Mouse (Mus musculus): ENCODE results near the gene Cmss1. TPM values are rescaled to one million over a fixed set of nuclear protein-coding genes. Genes with fewer than 3 reads are reported as not detected.

The Cmss1 gene
- total RNA-seq, 2 experiments from 2014 or later: 18.5 to 19.1 TPM

- intact Hi-C loops (cut with DNase I): no loop called here
- no peak for DNase-seq (ENCODE audit: low spot score in 2 of 2)
Measured at GRCm38 (mm10) chr16:57439206-57439605, 167.5 kb downstream of the Cmss1 start.

DNA sequence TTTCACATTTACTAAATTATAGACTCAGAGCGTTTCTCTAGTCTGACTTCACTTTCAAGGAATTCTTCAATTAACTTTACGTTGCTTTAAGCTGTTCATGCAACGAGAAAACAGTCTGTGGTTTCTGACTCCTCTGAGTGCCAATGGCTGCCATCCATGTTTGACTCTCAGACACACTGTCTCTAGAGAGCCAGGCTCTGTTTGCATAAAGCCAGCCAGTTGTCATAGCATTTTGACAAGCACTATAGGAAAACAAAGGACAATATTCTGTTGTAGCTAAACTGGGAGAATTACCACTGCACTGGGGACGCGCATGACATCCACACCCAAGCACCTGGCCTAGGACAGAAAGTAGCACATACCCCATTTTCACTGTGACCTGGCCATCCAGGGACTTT, 168.4 kb downstream of the Cmss1 start:
- DNase-seq (ENCODE audit: low spot score in 2 of 2): no peak
- intact Hi-C loops (cut with DNase I): no loop called here

DNA sequence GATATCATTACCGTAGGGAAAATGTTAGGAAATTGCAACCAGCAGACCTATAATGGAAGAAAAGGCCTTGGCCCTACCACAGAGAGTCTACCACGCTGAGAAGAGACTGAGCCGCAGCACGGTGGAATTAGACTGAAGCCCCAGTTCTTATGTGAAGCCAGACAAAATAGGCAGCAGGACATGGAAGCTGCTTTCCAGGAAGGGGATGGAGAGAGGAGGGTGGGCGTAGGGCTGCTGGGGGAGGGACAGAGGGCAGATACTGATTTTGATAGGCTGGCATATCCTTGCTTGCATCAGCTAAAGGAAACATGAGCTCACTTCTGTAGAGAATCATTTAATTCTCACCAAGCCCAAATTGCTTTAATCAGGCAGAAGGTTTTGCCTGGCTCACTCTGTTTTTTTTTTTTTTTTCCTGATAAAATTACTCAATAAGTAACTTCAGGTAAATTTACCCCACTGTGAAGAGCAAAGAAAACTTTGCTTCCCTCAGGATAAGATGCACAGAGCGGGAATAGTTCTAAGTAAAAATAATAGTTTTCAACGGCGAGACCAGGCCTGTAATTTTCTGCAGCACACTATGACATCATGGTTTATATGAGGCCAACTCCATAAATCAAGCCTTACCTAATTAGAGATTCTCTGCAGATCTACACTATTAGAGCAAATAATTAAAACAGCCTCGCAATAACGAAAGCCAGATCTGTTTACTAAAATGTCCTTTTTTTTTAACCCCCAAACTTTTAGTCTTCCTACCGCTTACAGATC, 169.0 kb downstream of the Cmss1 start:
- no peak for DNase-seq (ENCODE audit: low spot score in 2 of 2)
- intact Hi-C loops (cut with DNase I): no loop called here

DNA sequence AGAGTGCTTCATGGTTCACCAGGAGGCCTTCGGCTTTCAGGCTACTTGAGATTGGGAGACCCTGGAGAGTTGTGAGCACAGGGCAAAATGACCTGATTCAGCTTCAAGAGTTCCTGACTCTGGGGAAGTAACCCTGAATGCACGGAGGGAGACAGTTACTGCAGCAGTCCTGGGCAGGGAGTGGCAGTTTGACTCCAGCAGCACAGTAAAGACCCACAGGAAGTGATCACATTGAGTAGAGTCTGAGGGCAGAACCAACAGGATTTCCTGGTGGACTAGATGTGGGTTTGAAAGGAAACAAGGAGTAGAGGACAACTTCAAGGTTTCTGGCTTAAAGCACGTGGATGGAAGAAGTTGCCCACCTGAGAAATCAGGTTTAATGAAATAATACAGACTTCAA, 172.0 kb downstream of the Cmss1 start:
- intact Hi-C loops (cut with DNase I): no loop called here
- DNase-seq (ENCODE audit: low spot score in 2 of 2): no peak

- no peak for DNase-seq (ENCODE audit: low spot score in 2 of 2)
- intact Hi-C loops (cut with DNase I): no loop called here
Measured at GRCm38 (mm10) chr16:57433671-57434070, 173.0 kb downstream of the Cmss1 start.

DNA sequence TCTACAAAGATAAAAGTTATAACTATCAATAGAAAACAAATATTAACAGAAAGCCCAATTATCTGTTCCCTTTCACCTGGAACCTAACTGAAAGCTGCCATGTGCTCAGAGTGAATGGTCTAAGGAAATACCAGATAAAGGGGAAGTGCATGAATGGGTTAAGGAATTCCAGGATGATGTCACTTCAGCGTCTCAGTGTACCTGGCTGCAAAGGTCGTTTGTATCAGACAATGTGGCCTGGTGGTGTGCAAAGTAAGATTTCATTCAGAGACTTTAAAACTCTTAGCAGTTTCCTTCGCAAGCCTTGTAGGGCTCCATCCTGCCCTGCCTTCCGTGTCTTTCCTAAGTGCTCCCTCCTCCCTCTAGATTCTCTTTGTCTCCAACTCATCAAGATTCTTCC, 173.5 kb downstream of the Cmss1 start:
- intact Hi-C loops (cut with DNase I): no loop called here

DNA sequence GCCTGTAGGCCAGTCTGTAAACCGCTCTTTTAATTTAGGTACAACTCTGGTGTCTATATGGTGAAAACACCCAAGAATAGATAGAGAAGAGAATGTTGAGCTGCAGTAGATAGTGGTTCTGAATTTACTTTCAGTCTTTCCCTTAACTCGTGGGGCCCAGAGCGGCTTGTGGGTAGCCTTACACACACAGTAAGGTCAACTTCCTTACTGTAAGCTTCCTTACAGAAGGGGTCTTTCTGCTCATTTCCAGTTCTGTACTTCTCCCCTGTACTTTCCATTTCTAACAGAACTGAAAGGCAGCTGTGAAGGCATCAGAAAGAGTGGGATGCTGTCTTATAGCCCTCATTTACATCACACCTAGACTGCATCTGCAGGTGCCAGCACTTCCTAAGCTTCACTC, 175.4 kb downstream of the Cmss1 start:
- intact Hi-C loops (cut with DNase I): no loop called here

More for the DNA sequence above, 173.5 kb downstream of the Cmss1 start:
- no peak for DNase-seq (ENCODE audit: low spot score in 2 of 2)

GRCm38 (mm10) chr16:57428977-57429376, 177.7 kb downstream of the Cmss1 start:
- intact Hi-C loops (cut with DNase I): no loop called here
- no peak for DNase-seq (ENCODE audit: low spot score in 2 of 2)

More for the DNA sequence above, 175.4 kb downstream of the Cmss1 start:
- no peak for DNase-seq (ENCODE audit: low spot score in 2 of 2)

DNA sequence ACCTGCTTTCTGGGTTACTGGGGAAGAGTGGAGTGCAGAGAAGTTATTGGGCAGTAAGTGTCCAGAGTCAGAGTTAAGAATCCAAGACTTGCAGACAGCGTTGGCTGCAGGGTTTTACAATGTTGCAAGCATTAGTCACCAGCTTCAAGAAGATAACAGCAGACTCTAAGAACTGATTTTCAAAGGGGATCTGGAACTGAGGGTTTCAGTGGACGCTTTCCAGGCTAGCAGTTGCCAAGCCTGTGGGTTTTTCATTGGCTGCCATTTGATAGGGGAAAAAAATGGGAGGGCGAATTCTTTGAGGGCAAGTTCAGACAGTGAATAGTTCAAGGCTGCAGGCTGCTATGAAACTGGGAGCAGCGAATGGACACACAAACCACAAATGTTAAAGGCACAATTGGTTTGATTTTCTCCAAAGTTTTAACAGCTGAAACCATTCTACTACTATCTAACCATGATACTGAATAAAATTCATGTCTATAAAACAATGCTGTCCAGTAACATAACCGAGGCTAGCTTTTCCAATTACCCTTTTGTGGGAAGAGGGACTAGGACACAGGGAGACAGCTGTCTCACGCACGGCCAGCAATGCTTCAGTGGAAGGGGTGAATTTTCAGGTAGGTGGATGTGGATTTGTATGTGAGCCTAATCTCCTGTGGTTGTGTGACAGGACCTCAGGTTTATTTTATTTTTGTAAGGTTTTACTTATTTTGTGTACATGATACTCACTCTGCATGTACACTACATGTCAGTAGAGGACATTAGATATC, 179.0 kb downstream of the Cmss1 start:
- intact Hi-C loops (cut with DNase I): no loop called here
- no peak for DNase-seq (ENCODE audit: low spot score in 2 of 2)

- no peak for DNase-seq (ENCODE audit: low spot score in 2 of 2)
- intact Hi-C loops (cut with DNase I): no loop called here
Measured at GRCm38 (mm10) chr16:57426680-57427079, 180.0 kb downstream of the Cmss1 start.

DNA sequence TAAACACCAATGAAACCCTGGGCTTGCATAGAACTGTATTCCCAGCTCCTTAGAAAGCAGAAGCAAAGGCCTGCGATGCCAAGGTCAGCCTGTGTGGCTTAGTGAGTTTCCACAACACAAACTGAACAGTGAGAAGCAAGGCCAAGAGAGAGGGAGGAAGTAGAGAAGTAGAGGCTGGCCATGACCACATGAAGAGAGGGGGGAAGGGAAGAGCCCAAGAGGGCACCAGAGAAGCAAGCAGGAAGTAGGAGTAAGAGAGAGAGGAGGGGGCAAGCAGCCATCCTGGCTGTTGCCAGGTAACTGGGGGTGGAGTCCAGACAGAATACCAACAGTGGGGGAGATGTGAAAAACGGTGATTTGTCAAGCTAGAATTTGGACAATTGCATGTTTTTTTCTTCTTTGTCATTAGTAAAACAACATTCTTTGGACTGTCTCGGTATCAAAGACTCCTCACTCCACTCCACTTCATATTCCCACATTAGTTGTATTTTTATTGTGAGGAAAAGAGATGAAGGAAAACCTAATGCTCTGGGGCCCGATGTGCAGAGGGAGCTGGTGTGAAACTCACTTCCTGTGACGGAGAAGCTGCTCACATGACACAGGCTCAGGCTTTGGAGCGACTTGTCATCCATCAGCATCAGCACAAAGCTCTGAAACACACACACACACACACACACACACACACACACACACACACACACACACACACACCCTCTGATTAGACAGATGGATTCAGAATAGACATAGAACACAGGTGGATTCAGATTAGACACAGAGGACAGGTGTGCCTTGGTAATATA, 183.5 kb downstream of the Cmss1 start:
- no peak for DNase-seq (ENCODE audit: low spot score in 2 of 2)
- intact Hi-C loops (cut with DNase I): no loop called here

DNA sequence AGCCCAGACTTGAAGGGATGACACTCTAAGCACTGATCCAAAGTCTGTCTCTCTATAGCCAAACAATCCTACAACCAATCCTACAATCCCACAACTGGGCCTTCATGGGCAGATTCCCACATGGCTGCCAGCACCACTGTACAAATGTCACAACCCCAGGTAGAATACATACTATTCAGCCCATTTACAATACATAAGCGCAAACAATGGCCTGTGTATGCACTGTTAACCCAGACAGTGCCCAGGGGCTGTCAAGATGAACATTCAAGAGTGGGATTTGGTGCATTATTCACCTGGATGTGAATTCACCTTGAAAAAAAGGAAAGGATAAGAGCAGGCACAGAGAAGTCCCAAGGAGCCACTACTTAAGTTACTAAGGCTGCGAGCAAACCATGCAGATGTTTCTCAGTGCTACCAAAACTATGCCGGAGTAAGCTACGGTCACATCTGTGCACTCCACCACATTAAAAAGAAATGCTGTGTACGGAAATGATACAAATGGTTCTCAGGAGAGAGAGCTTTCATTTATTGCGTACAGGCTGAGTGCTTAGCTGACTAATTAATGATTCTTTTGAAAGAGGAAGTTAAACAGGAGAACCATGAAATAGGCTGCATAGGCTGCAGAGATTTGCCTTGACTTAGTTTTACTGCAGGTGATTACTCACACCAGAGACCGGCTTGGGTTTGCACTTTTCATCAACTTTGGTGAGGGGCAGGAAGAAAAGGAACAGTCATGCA, 184.8 kb downstream of the Cmss1 start:
- intact Hi-C loops (cut with DNase I): no loop called here
- DNase-seq (ENCODE audit: low spot score in 2 of 2): no peak

GRCm38 (mm10) chr16:57420773-57421556, 185.7 kb downstream of the Cmss1 start:
- no peak for DNase-seq (ENCODE audit: low spot score in 2 of 2)
- intact Hi-C loops (cut with DNase I): no loop called here

- DNase-seq (ENCODE audit: low spot score in 2 of 2): no peak
- intact Hi-C loops (cut with DNase I): no loop called here
Measured at GRCm38 (mm10) chr16:57419881-57420280, 186.8 kb downstream of the Cmss1 start.

- no peak for DNase-seq (ENCODE audit: low spot score in 2 of 2)
- intact Hi-C loops (cut with DNase I): no loop called here
Measured at GRCm38 (mm10) chr16:57419332-57419731, 187.3 kb downstream of the Cmss1 start.

- DNase-seq (ENCODE audit: low spot score in 2 of 2): no peak
- intact Hi-C loops (cut with DNase I): no loop called here
Measured at GRCm38 (mm10) chr16:57417955-57418354, 188.7 kb downstream of the Cmss1 start.

DNA sequence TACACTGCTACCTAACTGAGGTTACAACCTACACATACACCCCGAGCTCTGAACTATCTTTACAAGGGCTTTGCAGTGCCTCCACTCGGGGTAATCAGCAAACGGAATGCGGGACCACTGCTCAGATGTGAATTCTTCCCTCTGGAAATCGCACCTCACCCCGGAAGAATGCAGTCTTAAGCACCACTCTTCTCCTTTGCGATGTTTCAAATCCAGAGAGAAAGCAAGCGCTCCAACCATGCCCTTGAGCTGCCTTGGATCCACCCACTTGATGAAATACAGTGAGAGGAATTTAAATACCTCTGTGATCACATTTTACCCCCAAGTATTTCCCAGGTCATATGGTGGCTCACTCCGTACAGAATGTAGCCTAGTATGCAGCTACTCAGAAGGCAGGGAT, 189.6 kb downstream of the Cmss1 start:
- intact Hi-C loops (cut with DNase I): no loop called here
- no peak for DNase-seq (ENCODE audit: low spot score in 2 of 2)

GRCm38 (mm10) chr16:57416049-57416448, 190.6 kb downstream of the Cmss1 start:
- no peak for DNase-seq (ENCODE audit: low spot score in 2 of 2)
- intact Hi-C loops (cut with DNase I): no loop called here

DNA sequence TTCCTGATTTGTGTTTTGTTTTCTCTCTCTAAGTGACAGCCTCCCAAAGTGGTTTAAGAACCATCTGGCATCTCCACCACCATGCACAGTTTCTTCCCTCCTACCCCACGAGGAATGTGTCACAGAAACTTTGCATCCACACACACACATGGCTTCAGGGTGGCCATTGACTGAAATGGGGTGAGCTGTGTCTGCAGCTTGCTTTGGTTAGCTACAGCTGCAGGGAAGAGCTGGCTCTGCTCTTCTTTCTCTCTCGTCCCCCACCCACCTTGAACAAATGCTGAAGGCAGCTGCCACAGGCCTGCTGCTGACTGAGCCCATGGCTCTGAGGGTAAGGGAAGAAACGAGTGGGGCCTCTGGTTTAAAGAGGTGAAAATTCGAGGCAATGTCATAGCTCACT, 193.9 kb downstream of the Cmss1 start:
- peak in 1 of 2 experiments; percentile 11 for DNase-seq (ENCODE audit: low spot score in 2 of 2)
- intact Hi-C loops (cut with DNase I): no loop called here
